Mouse (Mus musculus) G1E-ER4 (cell line): Measurements from ENCODE around the gene Dnal1. TPM values are rescaled to one million over a fixed set of nuclear protein-coding genes. Genes with fewer than 3 reads are reported as not detected.

ENCODE experiments used
- GATA1 ChIP-seq: IDR thresholded peaks from one replicate; pipeline ENCODE4 v1.8.0; 2012; ENCODE audit warnings: low read length, inconsistent platforms
- polyA plus RNA-seq: library from polyadenylated mRNA; stranded (reverse); fragments of >175 nt; gene quantifications from 2 replicates; pipeline ENCODE4 v1.2.3, GENCODE M21; 2012

Gene Dnal1
- polyA plus RNA-seq, 1 experiment, result not detected

GRCm38 (mm10) chr12:84174190-84174811 lies 60.1 kb downstream of the Dnal1 start:
- no peak for TF ChIP-seq GATA1

GRCm38 (mm10) chr12:84174871-84175270 lies 60.7 kb downstream of the Dnal1 start:
- no peak for TF ChIP-seq GATA1

DNA sequence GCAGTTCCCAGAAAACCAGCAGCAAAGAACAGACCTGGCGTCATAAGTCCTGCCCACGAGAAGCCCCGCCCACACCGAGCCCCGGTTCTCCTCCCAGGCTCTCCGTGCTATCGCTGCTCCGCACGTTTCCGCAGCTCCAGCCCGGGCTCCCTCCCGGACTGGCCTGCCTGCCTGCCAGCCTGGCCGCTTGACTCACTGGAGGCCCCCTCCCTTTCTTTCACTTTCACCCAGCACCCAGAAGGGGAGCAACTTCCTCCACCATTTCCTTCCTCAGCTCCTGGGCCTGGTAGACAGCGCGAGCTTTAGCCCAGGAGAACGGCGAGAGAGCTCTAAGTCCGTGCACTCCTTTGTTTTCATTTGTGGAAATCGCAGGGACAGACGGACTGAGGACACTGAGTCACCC lies 61.5 kb downstream of the Dnal1 start:
- TF ChIP-seq GATA1, result no peak

DNA sequence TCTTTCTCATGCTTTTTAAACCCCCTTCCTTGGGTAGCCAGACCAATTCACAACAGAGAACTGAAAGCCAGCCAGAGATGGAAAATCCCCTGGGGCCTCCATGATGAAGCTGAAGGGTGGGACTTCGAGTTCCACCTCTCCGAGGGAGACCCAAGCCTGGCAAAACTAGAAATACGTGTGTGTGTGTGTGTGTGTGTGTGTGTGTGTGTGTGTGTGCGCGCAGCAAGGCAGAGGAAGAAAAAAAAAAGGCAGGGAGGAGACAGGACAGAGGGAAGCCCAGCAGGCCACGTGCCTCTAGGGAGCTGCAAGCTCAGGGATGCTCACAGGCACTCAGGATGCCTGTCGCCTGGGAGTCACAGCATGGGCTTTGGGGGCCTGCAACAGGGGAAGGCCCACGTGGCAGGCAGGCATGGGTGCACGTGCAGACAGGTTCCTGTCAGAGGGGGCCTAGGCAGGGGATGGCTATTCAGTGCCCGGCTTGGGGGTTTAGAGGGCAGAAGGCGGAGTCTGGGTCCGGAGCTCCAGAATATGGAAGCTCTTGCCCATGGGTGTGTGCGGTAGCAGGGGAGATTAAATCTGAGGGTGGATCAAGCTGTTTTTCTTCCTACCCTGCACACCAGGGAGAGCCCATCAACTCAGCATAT lies 62.1 kb downstream of the Dnal1 start:
- TF ChIP-seq GATA1, result no peak

DNA sequence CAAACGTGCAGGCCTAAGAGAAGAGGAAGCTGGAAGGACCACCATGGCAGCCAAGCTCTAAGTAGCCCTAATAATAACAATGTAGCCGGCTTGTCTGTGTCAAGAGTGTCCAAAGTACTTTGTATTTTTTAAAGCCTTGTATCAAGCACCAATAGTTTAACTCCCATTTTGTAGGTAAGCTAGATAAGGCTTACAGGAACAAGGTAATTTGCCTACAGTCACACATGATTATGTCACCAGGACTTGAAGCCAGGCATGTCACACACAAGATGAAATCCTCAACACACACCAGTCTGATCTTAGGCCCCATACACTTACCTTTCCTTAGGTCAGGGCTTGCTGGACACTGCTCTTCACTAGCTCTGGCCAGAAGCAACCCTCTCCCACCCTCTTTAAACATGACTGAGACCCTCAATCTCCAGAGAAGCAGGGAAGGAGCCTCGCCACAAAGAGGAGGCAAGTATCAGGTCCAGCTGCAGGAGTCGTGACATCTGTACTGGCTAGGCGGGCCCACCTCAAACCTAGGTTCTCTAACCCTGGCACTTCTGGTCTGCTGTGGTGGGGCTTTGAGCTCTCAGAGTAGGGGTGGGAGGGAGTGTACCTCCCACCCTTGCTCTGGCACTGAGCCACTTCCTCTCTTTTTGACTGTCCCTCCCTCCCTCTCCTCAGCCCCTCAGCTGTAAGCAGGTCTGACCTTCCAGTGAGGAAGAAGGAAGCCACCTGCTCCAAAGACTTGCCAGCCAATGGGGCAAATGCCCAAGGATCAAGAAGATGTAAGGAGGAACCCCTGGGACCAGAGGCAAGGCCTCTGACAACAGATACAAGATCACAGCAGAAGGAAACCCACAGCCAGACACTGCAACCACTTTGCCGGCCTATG lies 63.0 kb downstream of the Dnal1 start:
- TF ChIP-seq GATA1, result no peak

DNA sequence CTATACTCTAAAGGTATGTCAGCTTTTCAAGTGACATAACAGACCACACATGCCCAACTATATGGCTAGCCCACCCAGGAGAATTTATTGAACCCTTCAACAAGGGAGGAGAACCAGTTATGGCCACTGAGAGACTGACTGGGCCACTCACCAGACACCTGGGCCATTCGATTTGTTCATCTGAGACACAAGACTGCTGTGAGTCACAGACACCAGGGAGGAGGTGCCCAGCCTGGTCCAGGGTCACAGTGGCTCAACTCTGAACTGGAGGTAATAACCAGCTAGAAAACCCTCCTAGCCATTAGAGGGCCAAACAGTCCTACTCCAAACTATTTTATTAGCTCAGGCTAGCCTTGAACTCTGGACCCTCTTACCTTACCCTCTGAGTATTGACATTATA lies 63.9 kb downstream of the Dnal1 start:
- TF ChIP-seq GATA1, result no peak

- no peak for TF ChIP-seq GATA1
Measured at GRCm38 (mm10) chr12:84178652-84179445, 64.7 kb downstream of the Dnal1 start.

DNA sequence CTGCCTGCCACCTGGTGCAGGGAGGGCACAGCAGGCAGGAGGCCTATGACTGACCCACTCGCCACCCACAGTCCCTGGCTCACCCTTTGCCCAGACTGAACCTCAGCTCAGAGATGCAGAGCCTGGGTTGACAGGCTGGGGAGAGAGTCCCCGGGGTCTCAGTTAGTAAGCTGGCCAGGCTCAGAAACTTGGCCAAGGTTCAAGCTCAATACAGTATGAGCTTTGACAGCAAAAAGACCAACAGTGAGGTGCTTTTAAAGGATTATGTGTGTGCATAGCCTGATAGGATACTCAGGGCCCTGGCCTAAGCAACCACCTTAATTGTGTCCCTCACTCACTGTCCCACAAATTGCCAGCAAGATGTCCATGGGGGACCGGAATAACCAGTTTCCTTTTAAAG lies 65.9 kb downstream of the Dnal1 start:
- TF ChIP-seq GATA1, result no peak

DNA sequence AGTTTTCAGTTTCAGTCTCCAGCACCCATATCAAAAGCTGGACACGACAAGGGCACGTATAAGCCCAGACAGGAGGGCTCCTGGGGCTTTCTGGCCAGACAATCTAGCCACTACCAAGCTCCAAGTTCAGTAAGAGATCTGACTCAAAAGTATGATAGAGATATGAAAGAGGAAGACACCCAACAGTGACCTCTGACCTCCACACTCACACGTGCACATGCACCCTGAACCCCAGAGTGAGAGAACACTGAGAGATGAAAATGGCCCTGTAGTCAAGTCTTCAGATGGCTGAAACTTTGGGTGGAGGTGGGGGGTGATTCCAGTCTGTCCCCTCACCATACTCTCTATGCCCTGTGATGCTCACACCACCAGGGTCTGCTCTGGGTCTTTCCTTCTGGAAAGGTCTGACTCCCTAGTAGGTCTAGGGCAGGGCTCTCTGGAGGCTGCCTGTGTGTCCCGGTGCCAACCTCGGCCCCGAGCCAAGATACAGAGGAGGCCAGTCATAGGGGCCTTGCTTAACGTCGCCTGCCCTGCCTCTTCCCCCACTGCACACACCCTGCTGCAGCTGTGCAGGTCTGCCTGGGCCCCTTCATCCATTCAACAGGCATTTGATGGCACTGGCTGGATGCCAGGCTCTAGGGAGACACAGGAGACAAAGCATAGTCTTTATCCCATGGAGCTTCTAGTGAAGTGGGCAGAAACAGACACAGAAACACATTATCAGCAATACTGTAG lies 66.7 kb downstream of the Dnal1 start:
- no peak for TF ChIP-seq GATA1

DNA sequence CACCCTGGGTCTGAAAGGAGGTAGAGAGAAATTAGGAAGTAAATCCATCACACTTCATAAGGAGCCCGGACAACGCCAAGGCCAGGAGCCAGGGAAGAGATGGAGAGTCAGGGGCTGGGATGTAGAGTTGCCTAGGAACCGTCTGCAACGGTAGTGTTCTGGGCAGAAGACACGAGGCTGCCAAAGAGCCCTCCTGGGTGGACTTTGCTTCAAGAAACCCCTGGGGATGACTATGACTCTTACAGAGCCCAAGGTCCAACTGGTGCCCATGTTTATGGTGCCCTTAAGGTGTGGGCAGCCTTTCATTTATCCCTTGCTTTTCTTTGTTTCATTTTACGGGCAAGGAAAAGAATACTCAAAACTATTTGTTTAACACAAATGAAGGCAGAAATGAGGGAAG lies 67.8 kb downstream of the Dnal1 start:
- TF ChIP-seq GATA1, result no peak

DNA sequence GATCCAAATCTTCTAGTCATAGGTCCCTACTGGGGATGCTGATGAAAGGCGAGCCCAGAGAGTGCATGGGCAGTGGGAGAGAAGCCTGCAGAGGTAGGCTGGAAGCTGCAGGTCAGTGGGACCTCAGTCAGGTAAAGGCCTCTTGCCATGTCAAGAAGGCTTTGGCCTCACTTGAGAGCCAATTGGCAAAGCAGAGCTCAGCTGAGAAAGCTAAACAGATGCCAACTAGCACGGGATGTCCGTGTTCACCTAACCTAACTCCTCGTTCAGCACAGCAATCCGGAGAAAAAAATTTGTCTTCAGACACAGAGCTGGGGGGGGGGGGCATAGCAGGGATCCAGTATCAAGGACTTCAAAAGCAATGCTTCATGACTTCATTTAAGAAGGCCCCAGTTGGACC lies 70.8 kb downstream of the Dnal1 start:
- no peak for TF ChIP-seq GATA1

DNA sequence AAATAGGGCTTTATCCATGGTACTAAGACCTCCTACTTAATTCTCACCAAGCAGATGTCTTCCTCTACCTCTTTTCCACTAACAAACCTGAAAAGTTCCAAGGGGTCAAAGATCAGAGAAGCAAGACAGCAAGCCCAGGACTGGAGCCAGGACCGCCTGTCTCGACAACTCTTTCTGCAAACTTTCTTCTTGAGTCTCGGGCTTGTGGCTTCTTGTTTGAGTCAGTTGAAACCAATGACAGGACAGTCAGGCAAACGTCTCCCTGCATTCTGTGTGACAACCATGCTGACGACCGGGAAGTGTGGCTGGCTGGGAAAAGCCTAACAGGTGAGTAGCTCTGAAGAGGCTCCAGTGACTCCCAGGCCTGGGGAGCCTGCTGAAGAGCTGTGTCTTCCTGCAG lies 71.4 kb downstream of the Dnal1 start:
- no peak for TF ChIP-seq GATA1

- no peak for TF ChIP-seq GATA1
Measured at GRCm38 (mm10) chr12:84186536-84186935, 72.4 kb downstream of the Dnal1 start.

DNA sequence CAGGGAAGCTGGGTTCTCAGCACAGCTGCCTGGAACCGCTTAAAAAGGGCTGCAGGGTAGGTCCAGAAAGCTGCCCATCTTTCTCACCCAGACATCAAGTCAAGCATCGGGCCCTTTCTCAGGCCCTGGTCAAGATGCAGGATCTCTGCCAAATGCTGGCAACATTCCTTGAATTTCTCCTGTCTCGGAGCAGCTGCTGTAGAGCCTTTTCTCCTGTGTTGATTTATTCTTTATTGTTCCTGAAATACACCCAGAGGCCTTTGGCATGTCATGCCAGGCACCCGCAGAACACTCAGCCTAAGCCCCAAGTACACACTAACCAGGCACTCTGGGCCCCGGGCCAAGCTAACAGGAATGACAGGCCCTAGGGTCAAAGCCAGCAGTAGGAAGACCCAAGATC lies 72.8 kb downstream of the Dnal1 start:
- no peak for TF ChIP-seq GATA1
